ENCODE assay signal across 8 mouse cellular contexts in the genomic region with DNA sequence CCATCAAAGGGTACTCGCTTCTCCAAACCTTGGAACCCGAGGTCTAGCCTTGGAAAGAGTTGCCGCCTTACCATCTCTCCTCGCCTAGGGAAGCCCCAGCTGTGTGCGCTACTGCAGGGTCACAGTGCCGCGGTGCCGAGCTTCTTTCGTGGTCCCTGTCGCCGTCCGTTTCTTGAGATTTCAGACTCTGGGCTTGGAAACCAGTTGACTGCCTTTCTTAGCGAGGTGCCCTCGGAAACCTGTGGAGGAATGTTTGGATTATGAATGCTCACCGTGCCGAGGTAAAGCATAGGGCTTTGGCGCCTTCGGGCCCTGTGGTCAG. TPM values are rescaled to one million over a fixed set of nuclear protein-coding genes. Genes with fewer than 3 reads are reported as not detected.
DNase-seq lines count a peak whose midpoint lies in the region; ATAC-seq lines count a peak whose summit lies in the region.

No protein-coding gene starts in this region.

- H3K9me3 ChIP-seq in heart, embryonic 16.5 days (replicated peaks; ENCODE audit: control insufficient read depth, low read length), result no peaks in the 10 kb centered on the region
- no peaks in the 10 kb centered on the region for H3K9me3 ChIP-seq in hindbrain, embryonic 15.5 days
- H3K9me3 ChIP-seq in midbrain, embryonic 13.5 days, result no peaks in the 10 kb centered on the region

- peak overlapping the region; percentile 84 for H3K4me3 ChIP-seq in heart, embryonic 16.5 days (ENCODE audit: low read length)
- H3K4me3 ChIP-seq in brown adipose tissue, adult 24 weeks (ENCODE audit: insufficient read depth, low read depth, low read length), result peak overlapping the region; percentile 68
- peak overlapping the region; percentile 87 for H3K4me3 ChIP-seq in hindbrain, embryonic 15.5 days
- H3K4me3 ChIP-seq in midbrain, embryonic 13.5 days (replicated peaks), result peak overlapping the region; percentile 78

- H3K27me3 ChIP-seq in heart, embryonic 16.5 days (ENCODE audit: control insufficient read depth, insufficient read depth, low read length), result peaks cover 10% of the 10 kb centered on the region; the same call in 1 of the 2 replicates
- peaks cover 26% of the 10 kb centered on the region for H3K27me3 ChIP-seq in hindbrain, embryonic 15.5 days
- H3K27me3 ChIP-seq in midbrain, embryonic 13.5 days, result peaks cover 33% of the 10 kb centered on the region

- peaks cover 9% of the 10 kb centered on the region; the same call in 1 of the 2 replicates for H3K4me1 ChIP-seq in heart, embryonic 16.5 days (ENCODE audit: control insufficient read depth, insufficient read depth, low read length)
- H3K4me1 ChIP-seq in brown adipose tissue, adult 24 weeks (ENCODE audit: control insufficient read depth, insufficient read depth, insufficient read length, low read length), result peaks cover 13% of the 10 kb centered on the region; the same call in 1 of the 2 replicates
- H3K4me1 ChIP-seq in hindbrain, embryonic 15.5 days (replicated peaks), result peaks cover 12% of the 10 kb centered on the region
- H3K4me1 ChIP-seq in midbrain, embryonic 13.5 days (replicated peaks), result peaks cover 17% of the 10 kb centered on the region

- 2% methylated on average over 18 of the region's 18 CpGs for WGBS in heart, embryonic 16.5 days
- 2% methylated on average over 18 of the region's 18 CpGs for WGBS in hindbrain, embryonic 15.5 days
- WGBS in midbrain, embryonic 13.5 days, result 2% methylated on average over 18 of the region's 18 CpGs

- peak overlapping the region; percentile 73 for H3K9ac ChIP-seq in heart, embryonic 16.5 days (ENCODE audit: low read length)
- H3K9ac ChIP-seq in hindbrain, embryonic 15.5 days, result peak overlapping the region; percentile 63; the same call in 1 of the 2 replicates
- peak overlapping the region; percentile 78; the same call in 1 of the 2 replicates for H3K9ac ChIP-seq in midbrain, embryonic 13.5 days (replicated peaks)

- intact Hi-C loops in heart, postnatal 25 days (cut with DNase I), result no loop called here

- H3K36me3 ChIP-seq in heart, embryonic 16.5 days (ENCODE audit: control insufficient read depth, insufficient read depth), result no peaks in the 10 kb centered on the region
- H3K36me3 ChIP-seq in hindbrain, embryonic 15.5 days, result no peaks in the 10 kb centered on the region
- H3K36me3 ChIP-seq in midbrain, embryonic 13.5 days, result no peaks in the 10 kb centered on the region

- DNase-seq in heart, postnatal 25 days (ENCODE audit: low spot score), result no peak
- no peak for DNase-seq in cerebellum, adult 18-20 months
- no peak for DNase-seq in thymus, postnatal 14 days
- DNase-seq in gastrocnemius, postnatal 25 days, result no peak

- H3K27ac ChIP-seq in heart, embryonic 16.5 days (ENCODE audit: low read length), result peak overlapping the region; percentile 23; the same call in 1 of the 2 replicates
- H3K27ac ChIP-seq in brown adipose tissue, adult 24 weeks (replicated peaks; ENCODE audit: low read depth, low read length), result peak overlapping the region; percentile 73
- H3K27ac ChIP-seq in hindbrain, embryonic 15.5 days (replicated peaks), result no peak overlapping the region
- no peak overlapping the region for H3K27ac ChIP-seq in midbrain, embryonic 13.5 days

- peak overlapping the region; percentile 94 for H3K4me2 ChIP-seq in heart, embryonic 16.5 days (ENCODE audit: low read depth, low read length)
- peak overlapping the region; percentile 94 for H3K4me2 ChIP-seq in hindbrain, embryonic 15.5 days
- H3K4me2 ChIP-seq in midbrain, embryonic 13.5 days (replicated peaks), result peak overlapping the region; percentile 87

- no peak for ATAC-seq in heart, embryonic 16.5 days (replicated peaks; ENCODE audit: extremely low read depth, insufficient read depth, low FRiP score)
- ATAC-seq in hindbrain, embryonic 15.5 days (ENCODE audit: low FRiP score, low read depth), result no peak
- ATAC-seq in midbrain, embryonic 13.5 days, result no peak

RNA-seq across cellular contexts. Expression of gene Grtp1, which starts 0.6 kb away (rescaled TPM):
- polyA plus RNA-seq in heart, embryonic 16.5 days (2015; fragmentation: Nextera tagmentation; extraction: Ambion mirVana), result 11.0 and 12.2 TPM in 2 replicates
- 1 to 10 TPM; 4.1 to 5.2 TPM for total RNA-seq in heart, postnatal 25 days (2021)
- 33.7 and 45.2 TPM in 2 replicates for polyA plus RNA-seq in brown adipose tissue, adult 24 weeks (2012; ENCODE audit: insufficient read depth, insufficient read length, missing spikeins)
- polyA plus RNA-seq in hindbrain, embryonic 15.5 days (2015; fragmentation: Nextera tagmentation; extraction: Ambion mirVana), result 11.9 and 13.9 TPM in 2 replicates
- polyA plus RNA-seq in midbrain, embryonic 13.5 days (2015; fragmentation: Nextera tagmentation; extraction: Ambion mirVana), result 15.0 and 17.9 TPM in 2 replicates
- total RNA-seq in gastrocnemius, postnatal 25 days (2021), result 10 to 100 TPM; 16.3 to 17.3 TPM

RNA-seq across cellular contexts. Expression of gene Lamp1, which starts 42.0 kb away (rescaled TPM):
- 317 and 318 TPM in 2 replicates for polyA plus RNA-seq in heart, embryonic 16.5 days (2015; fragmentation: Nextera tagmentation; extraction: Ambion mirVana)
- total RNA-seq in heart, postnatal 25 days (2021), result 100 to 1,000 TPM; 374 to 387 TPM
- 398 and 413 TPM in 2 replicates for polyA plus RNA-seq in brown adipose tissue, adult 24 weeks (2012; ENCODE audit: insufficient read depth, insufficient read length, missing spikeins)
- polyA plus RNA-seq in hindbrain, embryonic 15.5 days (2015; fragmentation: Nextera tagmentation; extraction: Ambion mirVana), result 297 and 317 TPM in 2 replicates
- polyA plus RNA-seq in midbrain, embryonic 13.5 days (2015; fragmentation: Nextera tagmentation; extraction: Ambion mirVana), result 223 and 242 TPM in 2 replicates
- total RNA-seq in gastrocnemius, postnatal 25 days (2021), result 100 to 1,000 TPM; 294 to 322 TPM

RNA-seq across cellular contexts. Expression of gene Adprhl1, which starts 53.0 kb away (rescaled TPM):
- polyA plus RNA-seq in heart, embryonic 16.5 days (2015; fragmentation: Nextera tagmentation; extraction: Ambion mirVana), result 250 and 252 TPM in 2 replicates
- 100 to 1,000 TPM; 515 to 520 TPM for total RNA-seq in heart, postnatal 25 days (2021)
- polyA plus RNA-seq in brown adipose tissue, adult 24 weeks (2012; ENCODE audit: insufficient read depth, insufficient read length, missing spikeins), result 15.6 and 22.8 TPM in 2 replicates
- polyA plus RNA-seq in hindbrain, embryonic 15.5 days (2015; fragmentation: Nextera tagmentation; extraction: Ambion mirVana), result 0.14 and 0.17 TPM in 2 replicates
- polyA plus RNA-seq in midbrain, embryonic 13.5 days (2015; fragmentation: Nextera tagmentation; extraction: Ambion mirVana), result 0.23 TPM in 1 of 2 replicates, not detected in the other
- total RNA-seq in gastrocnemius, postnatal 25 days (2021), result 10 to 100 TPM; 42.3 to 61.6 TPM

Comparison
In these comparisons a context has a peak if more than half of its experiments do, and no peak if none do; other contexts are left out.
1. H3K27ac ChIP-seq: peak in heart, embryonic 16.5 days (single experiment) and brown adipose tissue, adult 24 weeks (single experiment); none in hindbrain, embryonic 15.5 days (single experiment) and midbrain, embryonic 13.5 days (single experiment).
2. RNA of gene Adprhl1, which starts 53.0 kb away (polyA plus RNA-seq): 250 to 252 TPM in heart, embryonic 16.5 days and 15.6 to 22.8 TPM in brown adipose tissue, adult 24 weeks; 0.23 TPM in midbrain, embryonic 13.5 days and 0.14 to 0.17 TPM in hindbrain, embryonic 15.5 days; every median in the first group is over 10 times any median in the second.
3. Peak in every context shown above with its lines, with median percentiles within 50 percentile points of each other: H3K4me2 ChIP-seq, H3K4me3 ChIP-seq and H3K9ac ChIP-seq.